Mouse (Mus musculus) left cerebral cortex, adult 9 months (tissue): ENCODE results near the gene Hist1h2bf.
"Not testable (repeated sequence)": the region's sequence is repeated elsewhere in the genome, so short reads cannot be mapped to it uniquely, and the experiment has no call there.

Experiments
- DNase-seq, 2 experiments: peaks; one replicate each; pipeline ENCODE4 v3.0.0; 2022; ENCODE audit warnings: low spot score in 2 of 2

Gene Hist1h2bf

DNA sequence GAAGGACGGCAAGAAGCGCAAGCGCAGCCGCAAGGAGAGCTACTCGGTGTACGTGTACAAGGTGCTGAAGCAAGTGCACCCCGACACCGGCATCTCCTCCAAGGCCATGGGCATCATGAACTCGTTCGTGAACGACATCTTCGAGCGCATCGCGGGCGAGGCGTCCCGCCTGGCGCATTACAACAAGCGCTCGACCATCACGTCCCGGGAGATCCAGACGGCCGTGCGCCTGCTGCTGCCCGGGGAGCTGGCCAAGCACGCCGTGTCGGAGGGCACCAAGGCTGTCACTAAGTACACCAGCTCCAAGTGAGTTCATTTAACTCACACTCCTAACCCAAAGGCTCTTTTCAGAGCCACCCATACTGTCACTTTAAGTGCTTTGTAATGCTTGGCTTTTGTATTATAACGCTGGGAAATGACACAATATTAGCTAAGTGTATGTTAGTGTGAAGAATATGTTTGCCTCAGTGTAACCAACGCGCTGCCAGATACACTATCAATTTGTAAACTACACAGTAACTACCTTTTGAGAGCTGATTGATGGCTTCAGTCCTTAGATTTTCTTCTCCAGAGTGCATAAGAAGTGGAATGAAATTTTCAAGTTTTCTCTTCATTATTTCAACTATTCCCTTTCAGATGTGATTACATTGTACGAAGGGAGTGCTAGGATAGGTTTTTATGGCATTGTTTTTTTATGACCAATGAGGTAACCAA is 2.3 kb downstream of the Hist1h2bf start:
- DNase-seq: not testable (repeated sequence)

DNA sequence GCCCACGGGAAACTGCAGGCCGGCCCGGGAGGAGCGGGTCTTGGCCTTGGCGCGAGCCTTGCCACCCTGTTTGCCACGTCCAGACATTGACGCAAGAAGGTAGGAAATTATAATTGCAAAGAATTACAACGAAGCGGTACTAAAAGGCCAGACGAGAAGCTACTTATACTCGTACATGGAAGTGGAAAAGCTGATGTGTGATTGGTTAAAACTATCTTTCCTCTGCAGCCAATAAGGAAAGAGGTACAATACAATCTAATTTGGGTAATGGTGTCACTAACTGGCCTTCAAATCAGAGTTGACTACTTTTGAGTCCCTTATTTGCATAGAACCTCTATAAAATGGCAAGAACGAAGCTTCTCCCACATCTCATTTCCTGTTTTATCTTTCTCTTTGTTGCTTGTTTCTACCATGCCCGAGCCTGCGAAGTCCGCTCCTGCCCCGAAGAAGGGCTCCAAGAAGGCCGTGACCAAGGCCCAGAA is 2.9 kb downstream of the Hist1h2bf start, which contains the start of the genes Hist1h2ae and Hist1h2bg:
Gene Hist1h2ae, minus strand, starts transcription at position 199 of the 482 bp plus-strand sequence.
Gene Hist1h2bg, plus strand, starts transcription at position 375 of the 482 bp plus-strand sequence.
- DNase-seq: peak; percentile 86 to 94

DNA sequence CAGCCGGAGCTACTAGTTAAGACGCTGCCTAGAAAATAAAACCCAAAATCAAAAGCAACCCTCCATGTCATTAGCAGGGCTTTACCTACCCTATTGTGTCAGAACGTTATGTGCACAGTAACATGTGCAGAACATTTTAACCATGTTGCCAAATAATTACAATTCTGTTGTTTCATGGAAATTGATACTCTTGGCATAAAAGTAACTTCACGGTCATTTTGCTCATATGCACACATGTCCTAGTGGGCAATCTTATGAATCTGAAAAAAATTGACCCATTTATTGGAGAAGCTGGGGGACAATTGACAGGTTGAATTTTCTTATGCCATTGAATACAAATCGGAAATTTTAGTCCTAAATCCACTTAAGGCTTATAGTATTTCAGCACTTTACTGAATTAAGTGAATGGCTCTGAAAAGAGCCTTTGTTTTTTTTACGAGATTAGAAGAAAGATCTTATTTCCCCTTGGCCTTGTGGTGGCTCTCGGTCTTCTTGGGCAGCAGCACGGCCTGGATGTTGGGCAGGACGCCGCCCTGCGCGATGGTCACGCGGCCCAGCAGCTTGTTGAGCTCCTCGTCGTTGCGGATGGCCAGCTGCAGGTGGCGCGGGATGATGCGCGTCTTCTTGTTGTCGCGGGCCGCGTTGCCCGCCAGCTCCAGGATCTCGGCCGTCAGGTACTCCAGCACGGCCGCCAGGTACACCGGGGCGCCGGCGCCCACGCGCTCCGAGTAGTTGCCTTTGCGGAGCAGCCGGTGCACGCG is 3.6 kb downstream of the Hist1h2bf start:
- DNase-seq: not testable (repeated sequence)

DNA sequence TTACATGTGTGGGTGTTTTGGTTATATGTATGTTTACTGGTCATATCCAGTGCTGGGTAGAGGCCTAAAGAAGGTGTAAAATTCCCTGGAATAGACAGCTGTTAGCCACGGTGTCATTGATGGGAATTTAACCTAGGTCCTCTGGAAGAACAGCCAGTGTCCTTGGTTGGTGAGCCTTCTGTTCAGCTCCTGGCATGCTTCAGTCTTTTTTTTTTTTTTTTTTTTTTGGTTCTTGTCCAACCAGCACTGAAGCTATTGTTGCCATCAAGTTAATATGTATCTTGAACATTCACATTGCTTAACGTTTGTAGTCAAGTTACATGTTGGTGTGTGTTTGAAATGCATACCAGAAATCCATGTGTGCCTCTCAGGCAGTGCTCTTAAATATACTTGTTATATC is 9.5 kb downstream of the Hist1h2bf start:
- DNase-seq: no peak

DNA sequence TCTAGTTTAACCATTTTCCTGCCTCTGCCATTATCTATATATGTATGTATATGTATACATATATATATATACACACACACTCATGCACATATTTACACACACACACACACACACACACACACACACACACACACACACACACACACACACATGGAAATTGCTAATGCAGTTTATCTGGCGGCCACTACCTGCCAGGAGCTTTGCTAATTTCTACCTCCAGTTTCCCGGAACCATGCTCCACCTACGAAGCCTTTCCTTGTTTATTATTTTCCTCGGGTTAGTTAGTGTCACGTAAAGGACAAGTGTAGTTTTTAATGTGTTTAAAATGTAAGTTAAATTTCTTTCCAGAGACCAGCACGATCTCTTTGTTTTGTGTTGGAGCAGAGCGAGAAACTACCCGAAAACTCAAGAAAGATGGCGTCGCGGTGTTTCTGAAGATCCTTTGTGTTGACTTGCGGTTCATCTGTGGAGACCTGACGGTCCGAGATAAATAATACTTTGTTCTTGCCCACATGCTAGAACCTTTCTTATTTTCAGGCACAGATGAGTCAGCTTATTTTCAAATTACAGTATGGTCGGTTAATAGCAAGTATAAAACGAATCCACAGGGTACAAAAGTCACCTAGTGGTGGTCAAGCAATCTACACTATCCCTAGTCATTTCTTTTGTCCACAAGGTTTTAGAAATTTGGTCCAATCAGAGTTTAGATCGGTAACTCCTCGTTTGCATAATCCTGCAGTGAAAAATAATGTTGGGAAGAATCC is 11.1 kb downstream of the Hist1h2bf start:
- peak in 1 of 2 experiments; percentile 49 for DNase-seq

DNA sequence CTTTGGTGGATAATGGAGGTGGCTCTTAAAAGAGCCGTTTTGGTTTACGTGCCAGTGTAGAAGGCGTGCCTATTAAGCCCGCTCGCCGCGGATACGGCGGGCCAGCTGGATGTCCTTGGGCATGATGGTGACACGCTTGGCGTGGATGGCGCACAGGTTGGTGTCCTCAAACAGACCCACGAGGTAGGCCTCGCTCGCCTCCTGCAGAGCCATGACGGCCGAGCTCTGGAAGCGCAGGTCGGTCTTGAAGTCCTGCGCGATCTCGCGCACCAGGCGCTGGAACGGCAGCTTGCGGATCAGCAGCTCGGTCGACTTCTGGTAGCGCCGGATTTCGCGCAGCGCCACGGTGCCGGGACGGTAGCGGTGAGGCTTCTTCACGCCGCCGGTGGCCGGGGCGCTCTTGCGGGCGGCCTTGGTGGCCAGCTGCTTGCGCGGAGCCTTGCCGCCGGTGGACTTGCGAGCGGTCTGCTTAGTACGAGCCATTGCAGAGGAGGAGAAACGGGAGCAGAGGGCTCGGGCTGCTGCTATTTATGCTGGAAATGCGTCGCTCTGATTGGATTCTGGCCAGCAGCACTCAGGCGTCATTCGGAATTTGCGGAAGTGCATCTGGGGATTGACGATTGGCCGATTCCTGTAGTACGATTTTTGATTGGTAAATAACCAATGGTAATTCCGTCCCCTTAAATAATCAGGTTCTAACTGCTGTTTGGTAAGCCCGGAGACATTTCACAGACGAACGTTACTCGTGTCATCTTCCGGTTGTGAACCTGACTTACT is 11.9 kb downstream of the Hist1h2bf start, which contains the start of gene Hist1h3e:
Gene Hist1h3e, minus strand, starts transcription at position 487 of the 777 bp plus-strand sequence.
- peak; percentile 95 to 97 for DNase-seq

DNA sequence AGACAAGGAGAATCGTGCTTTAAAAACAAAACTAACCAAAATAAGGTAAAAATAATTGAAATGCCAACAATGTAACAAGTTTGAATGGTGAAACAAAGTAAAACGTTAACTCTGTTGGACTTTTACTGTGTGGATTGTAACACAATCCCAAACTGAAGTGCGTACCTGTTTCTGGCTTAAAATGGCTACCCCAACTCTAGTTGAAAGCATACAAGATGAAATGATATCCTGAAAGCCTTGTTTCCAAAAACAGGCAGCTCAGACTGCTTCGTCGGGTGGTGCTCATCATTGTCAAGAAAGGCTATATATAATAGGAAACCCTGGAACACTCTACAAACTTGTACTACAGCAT is 12.5 kb downstream of the Hist1h2bf start:
- DNase-seq: not testable (repeated sequence)

DNA sequence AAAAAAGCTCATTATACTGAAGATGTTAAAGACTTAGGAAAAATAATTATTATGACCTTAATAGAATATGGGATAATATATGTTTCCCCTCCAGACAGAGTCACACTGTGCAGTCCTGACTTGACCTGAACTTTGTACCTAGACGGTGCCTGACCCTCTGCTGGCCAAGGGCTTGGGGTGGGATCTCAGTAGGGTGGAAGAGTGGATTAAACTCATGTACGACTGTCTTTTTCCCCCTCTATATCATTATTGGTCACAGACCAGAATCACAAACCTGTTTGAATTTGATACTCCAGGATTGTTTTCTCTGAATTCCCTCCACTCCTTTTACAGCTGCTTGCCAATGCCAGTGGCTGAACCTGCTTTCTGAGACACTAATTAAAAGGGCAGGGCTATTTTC is 13.3 kb downstream of the Hist1h2bf start:
- DNase-seq: not testable (repeated sequence)

DNA sequence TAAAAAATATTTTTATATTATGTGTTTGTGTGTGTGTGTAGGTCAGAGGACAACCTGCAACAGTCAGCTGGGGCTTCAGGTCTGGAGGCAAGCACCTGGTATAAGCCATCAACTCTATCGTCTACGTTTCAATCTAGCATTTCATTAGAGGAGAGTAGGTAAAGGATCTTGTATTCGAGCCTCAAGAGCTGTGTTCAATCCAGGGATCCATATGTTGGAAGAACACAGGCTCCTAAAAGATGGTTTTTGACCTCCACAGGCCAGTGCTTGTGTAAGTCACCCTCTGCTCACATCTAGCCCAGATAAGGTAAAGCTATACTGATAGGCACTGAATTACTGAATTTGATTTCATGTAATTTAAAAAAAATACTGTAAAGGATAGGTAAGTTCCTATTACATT is 17.1 kb downstream of the Hist1h2bf start:
- DNase-seq: no peak

DNA sequence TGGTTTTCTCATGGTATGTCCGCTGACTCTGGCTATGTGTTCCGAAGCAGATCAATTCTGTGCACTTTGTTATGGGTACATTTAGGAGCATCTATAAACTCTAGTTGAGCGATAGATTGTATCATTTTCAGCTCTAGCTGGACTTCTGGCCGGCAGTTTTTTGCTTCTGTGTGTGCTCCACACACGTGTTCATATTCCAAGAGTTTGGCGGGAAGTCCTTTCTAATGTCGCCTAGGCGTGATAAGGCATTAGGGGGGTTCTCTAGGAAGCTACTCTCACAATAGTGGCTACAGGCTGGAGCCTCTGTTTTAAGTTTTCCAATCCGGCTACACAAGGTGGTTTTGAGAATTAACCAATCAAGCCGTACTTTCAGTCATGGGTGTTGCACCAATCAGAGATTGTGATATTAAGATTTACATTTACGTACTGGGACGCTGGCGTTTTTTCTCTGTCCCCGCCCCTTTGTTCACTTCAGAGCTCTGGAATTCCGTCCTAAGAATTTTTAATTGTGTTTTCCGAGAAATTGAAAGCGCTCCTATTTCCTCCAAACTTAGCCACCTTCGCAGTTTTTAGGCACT is 18.1 kb downstream of the Hist1h2bf start:
- peak; percentile 80 to 81 for DNase-seq

DNA sequence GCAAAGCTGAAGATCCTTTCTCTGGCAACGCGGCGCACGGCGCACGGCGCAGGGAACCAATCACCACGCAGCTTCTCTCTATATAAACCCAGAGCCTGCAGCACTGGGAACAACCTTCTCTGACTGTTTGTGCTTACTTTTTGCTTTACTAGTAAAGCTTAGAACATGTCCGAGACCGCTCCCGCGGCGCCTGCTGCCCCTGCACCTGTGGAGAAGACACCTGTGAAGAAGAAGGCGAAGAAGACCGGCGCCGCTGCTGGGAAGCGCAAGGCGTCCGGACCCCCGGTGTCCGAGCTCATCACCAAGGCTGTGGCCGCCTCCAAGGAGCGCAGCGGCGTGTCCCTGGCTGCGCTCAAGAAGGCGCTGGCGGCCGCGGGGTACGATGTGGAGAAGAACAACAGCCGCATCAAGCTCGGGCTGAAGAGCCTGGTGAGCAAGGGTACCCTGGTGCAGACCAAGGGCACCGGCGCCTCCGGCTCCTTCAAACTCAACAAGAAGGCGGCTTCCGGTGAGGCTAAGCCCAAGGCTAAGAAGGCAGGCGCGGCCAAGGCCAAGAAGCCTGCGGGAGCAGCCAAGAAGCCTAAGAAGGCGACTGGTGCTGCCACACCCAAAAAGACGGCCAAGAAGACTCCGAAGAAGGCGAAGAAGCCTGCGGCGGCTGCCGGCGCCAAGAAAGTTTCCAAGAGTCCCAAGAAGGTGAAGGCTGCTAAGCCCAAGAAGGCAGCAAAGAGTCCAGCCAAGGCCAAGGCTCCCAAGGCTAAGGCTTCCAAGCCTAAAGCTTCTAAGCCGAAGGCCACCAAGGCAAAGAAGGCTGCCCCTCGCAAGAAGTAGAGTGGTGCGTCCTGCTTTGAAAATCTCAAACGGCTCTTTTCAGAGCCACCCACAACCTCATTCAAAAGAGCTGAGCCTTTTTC is 18.8 kb downstream of the Hist1h2bf start:
- DNase-seq: peak; percentile 62 to 82

DNA sequence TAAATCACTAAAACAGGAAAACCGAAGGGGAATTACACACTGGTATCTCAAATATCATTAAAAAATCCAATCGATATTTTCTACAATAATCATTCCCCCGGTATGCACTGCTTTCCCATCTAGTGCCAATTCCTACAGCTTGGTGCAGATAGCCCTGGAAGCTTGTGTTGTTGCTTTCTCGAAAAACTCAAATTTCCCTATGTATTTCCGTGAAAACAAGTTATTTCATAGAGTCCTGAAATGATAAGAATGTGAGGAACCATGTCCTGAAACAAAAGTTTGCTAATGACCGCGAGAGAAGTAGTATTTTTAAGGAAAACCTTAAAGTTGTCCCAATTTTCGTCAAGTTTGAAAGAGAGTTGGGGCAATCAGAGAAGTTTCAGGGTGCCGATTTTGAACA is 19.6 kb downstream of the Hist1h2bf start:
- no peak for DNase-seq

DNA sequence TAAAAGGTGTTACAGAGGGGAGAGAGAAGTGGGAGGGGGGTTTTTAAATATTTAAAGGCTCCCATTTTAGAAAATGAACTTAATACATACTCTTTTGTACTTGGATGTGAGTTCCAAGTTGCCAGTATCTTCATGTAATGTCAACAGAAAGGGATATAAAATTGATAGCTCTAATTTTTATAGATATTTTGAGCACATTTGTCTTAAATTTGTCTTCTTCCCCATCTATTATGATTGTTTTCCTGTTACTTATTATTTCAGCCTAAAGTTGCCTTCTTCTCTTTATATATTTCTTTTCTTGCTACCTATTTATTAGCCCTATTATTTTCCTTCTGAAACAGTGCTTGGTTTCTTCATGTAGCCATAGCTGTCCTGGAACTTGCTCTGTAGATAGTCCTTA is 21.0 kb downstream of the Hist1h2bf start, which contains the start of gene Hist1h1d:
Gene Hist1h1d, plus strand, starts transcription at position 301 of the 400 bp plus-strand sequence.
- no peak for DNase-seq

DNA sequence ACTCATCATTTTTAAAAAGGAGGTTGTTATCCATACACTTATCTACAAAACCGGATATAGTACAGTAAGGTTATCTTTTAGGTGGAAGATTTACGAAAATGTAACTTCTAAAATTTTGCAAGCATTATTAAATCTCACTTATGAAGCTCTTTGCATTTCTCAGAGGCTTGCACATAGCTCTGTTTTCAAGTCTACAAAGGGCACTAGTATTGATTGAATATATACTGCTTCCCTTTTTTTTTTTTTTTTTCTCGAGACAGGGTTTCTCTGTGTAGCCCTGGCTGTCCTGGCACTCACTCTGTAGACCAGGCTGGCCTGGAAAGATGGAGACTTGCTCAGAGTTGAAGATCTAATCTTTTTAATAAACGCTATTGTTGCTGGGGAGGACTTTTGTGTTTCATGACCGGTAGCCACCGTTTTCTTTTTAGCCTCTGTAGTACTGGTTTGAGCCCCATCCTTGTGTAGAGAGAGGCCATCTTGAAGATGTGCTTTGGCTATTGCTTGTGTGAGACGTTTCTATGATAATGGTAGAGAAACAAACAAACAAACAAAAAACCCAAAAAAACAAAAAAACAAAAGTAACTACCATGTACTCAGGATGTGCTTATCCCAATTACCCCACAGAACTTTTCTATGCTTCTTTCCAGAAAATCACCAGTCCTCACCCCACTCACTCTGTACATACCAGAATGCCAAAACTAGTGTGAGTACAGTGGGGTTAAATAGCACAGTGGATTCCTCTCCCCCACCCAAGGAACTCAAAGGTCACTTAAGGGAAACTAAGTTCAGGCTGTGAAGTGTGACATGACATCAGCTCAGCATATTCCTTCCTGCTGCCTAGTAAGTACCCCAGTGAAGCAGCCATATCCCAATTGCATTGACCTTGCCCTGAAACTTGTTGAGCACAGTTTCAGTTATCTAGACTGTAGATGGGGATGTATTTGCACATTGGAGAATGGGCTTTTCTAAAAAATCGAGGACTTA is 21.8 kb downstream of the Hist1h2bf start:
- DNase-seq: no peak

DNA sequence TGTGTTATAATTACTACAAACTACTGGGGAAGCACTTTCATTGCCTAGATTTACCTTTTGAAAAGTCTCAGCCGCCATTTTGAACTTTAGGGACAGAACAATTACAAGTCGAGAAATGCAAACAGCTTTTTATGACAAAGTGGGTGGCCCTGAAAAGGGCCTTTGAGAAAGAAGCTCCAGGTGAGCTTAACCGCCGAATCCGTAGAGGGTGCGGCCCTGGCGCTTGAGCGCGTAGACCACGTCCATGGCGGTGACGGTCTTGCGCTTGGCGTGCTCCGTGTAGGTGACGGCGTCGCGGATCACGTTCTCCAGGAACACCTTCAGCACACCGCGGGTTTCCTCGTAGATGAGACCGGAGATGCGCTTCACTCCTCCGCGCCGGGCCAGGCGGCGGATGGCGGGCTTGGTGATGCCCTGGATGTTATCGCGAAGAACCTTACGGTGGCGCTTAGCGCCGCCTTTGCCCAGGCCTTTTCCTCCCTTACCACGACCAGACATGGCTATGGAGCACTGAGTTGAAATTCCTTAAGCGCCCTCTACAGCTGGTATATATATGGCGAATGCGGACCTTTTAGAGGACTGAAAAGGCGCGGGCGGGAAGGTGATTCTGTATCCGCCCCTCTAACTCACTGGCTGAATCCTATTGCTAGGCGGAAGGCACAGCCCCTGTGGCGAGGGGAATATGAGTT is 22.7 kb downstream of the Hist1h2bf start, which contains the start of gene Hist1h4f:
Gene Hist1h4f, minus strand, starts transcription at position 503 of the 689 bp plus-strand sequence.
- DNase-seq: peak; percentile 89 to 96

DNA sequence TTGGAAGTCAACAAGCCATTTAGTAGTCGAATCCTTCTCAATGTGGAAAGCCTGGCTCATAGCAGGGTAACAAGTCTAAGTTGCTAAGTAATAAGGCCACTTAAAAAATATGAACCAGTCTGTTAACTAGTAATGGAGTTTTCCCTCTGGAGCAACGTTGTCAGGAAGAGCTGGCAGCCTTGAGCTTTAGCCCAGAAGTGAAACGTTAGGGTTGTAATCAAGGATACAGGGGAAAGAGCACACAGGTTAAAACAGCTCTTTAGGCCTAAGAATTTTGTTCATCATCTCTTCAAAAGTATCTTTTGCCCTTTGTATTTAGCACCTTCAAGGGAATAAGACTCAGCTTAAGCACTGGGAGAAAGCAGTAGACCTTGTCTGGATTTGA is 23.2 kb downstream of the Hist1h2bf start:
- DNase-seq: no peak

DNA sequence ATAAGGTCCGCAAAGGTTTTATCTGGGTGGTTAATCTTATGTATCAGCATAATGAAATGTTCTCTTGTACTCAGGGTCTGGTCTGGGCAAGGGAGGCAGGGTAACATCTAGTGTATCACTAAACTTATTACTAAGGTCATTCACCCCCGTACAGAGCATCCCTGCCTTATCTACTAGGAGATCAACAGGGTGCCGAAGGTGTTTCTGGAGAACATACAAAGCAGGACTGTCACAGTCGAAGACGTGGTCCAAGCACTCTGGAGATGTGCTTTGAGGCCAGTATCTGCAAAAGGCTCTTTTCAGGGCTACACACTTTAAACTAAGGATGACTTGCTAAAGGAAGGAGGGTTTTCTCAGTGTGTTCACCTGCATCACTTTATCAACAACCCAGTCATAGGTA is 27.3 kb downstream of the Hist1h2bf start:
- no peak for DNase-seq

DNA sequence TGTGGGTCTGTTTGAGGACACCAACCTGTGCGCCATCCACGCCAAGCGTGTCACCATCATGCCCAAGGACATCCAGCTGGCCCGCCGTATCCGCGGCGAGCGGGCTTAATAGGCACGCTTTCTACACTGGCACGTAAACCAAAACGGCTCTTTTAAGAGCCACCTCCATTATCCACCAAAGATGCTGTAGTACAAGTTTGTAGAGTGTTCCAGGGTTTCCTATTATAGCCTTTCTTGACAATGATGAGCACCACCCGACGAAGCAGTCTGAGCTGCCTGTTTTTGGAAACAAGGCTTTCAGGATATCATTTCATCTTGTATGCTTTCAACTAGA is 29.2 kb downstream of the Hist1h2bf start:
- not testable (repeated sequence) for DNase-seq
